Mouse (Mus musculus) urinary bladder, postnatal 25 days (tissue): ENCODE results near the gene Tmem242.
"Not testable (repeated sequence)": the region's sequence is repeated elsewhere in the genome, so short reads cannot be mapped to it uniquely, and the experiment has no call there.

Experiments used
- DNase-seq: peaks from one replicate; pipeline ENCODE4 v3.0.0; 2022; ENCODE audit warnings: low spot score

Tmem242 gene

DNA sequence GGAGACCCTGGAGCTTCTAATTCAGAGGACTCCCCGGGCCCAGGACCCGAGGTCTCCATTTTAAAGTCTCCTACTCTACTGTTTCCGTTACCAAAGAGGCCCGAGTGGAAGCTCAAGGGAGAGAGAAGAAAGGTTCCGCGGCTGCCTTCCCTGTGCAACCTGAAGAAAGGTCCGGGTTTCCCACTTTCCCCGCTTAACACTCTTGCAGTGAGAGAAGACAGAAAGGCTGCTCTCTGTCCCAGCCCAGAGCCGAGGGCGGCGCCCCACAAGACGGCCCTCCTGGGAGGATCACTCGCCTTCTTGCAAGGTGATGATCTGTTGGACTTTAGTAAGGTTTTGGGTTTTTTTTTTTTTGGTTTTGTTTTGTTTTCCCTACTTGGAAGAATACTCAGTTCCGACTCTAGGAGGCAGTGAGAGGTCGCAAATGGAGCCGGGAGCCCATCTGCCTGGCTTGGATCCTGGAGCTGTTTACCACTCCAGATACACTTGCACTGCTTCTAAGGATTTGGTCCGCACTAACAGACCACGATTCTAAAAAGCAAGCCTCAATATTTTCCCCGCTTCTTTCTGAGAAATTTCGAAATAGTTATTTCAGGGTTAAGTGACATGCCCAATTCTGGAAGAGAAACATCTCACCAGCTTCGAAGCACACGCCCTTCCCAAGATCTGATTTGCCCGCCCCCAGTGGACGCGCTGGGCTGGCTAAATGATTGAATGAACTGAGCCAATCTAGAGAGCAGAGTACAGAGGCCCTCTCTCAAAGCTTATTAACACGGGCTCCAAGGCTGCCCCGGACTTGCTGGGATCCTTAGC, at the start of gene Tmem242:
Gene Tmem242 (minus strand): TSS at position 101 of the 813 bp plus-strand sequence.
- peak; percentile 91 for DNase-seq

- DNase-seq: no peak
These were observed 48.1 kb upstream of the Tmem242 start for GRCm38 (mm10) chr17:5488156-5488555.

DNA sequence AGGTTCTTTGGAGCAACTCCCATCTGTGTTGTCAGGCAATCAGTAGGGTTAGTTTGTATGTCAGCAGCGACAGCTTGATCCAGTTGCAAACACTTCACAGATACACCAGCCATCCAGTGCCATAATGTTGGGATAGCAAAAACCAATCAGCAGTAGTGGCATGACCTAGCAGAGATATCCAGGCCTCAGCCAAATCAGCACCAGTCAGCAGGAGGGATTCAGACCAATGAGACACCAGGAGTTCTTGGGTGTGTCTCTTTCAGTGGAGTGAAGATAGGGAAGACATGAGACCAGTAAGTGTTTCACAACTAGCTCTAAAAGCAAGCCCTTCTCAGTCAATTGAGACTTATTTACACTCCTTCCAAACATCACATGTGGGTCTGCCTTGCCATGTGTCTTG, 44.6 kb upstream of the Tmem242 start:
- no peak for DNase-seq

DNA sequence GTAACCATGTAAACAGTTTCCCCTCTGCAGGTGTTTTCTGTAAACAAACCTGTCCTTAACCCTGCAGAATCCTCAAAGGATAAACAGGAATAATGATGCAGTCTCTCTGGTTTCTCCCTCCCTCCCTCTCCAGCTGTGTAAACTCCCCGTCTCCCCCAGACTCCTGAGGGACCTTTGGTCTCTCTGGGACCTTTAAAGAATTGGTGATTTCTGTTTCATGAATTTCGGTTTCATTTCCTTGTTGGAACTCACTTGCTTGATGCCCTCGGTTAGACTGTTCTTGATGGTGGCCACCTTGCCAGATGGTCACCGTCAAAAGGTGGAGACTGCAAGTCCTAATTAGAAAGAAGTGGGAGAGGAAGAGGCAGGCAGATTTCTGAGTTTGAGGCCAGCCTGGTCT, 43.4 kb upstream of the Tmem242 start:
- DNase-seq: no peak

- DNase-seq: no peak
These were observed 36.1 kb upstream of the Tmem242 start for GRCm38 (mm10) chr17:5475960-5476725.

DNA sequence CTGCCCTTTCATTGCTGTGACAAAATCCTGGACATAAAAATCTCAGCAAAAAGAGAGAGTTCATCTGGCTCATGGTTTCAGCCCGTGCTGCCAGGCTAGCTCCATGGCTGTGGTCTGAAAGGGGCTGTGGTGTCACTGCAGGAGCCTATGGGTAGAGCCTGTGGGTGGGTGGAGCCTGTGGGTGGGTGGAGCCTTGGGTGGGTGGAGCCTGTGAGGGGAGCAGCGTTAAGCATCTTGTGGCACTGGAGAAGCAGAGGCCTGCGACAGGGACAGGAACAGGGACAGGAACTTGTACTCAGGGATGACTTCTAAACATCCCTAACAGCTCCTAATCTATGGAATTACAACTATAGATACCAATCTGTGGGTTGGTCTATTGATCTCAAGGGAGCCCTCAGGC, 32.2 kb upstream of the Tmem242 start:
- no peak for DNase-seq

DNA sequence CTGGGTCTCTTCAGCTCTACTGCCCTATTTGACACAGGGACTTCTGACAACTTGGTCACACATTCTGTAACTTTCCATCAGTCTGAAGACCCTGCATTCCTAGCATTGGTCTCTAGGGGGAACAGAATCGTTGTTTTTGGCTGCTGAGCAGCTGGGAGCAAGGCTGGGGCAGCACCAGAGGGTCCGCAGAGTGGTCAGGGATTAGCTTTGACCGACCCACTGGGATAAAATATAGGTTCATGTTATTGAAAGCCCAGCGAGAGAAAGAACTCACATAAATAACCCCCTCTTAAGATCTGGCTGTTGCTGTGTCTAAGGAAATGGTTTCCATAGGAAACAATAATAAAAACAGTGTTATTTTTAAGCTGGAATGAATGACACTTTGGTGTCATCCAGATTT, 27.1 kb upstream of the Tmem242 start:
- DNase-seq: no peak

DNA sequence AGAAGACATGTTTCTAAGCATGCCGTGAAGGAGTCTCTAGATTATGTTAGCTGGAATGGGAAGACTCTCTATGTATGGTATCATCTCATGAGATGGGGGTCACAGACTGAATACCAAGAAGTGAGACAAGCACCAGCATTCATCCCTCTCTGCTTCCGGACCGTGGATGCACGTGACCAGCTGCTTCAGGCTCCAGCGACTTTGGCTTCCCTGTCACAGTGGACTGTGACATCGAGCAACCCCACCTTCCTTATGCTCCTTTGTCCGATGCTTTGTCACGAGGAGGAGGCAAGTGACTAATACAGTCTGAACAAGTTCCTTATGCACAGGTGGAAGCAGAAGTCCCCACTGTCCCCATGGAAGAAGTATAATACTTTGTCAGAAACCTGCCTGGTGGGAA, 26.7 kb upstream of the Tmem242 start:
- DNase-seq: no peak

DNA sequence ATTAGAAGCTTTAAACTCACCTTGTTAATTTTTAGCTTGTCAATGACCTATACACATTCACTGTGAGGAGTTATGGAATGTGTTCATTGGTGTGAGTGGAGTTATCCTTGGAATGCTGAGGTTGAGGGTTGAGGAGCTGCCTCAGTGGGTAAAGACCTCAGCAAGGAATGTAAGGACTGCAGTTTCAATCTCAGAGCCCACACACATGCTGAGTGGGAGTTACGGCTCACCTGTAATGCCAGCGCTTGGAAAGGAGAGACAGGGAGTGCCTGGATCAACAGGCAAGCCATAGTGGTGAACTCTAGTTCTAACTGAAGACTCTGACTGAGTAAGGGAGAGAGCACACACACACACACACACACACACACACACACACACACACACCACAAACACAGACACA, 23.9 kb upstream of the Tmem242 start:
- DNase-seq: no peak

- no peak for DNase-seq
These were observed 13.6 kb upstream of the Tmem242 start for GRCm38 (mm10) chr17:5453657-5454056.

- no peak for DNase-seq
These were observed 3.7 kb upstream of the Tmem242 start for GRCm38 (mm10) chr17:5443751-5444150.

- no peak for DNase-seq
These were observed 3.2 kb upstream of the Tmem242 start for GRCm38 (mm10) chr17:5443260-5443659.

- DNase-seq: not testable (repeated sequence)
These were observed 2.3 kb upstream of the Tmem242 start for GRCm38 (mm10) chr17:5442403-5442802.

- peak; percentile 8 for DNase-seq
These were observed 264 bp downstream of the Tmem242 start for GRCm38 (mm10) chr17:5439831-5440158.

- no peak for DNase-seq
These were observed 10.3 kb downstream of the Tmem242 start for GRCm38 (mm10) chr17:5429772-5430133.

GRCm38 (mm10) chr17:5429090-5429771, 10.8 kb downstream of the Tmem242 start:
- peak; percentile 90 for DNase-seq

DNA sequence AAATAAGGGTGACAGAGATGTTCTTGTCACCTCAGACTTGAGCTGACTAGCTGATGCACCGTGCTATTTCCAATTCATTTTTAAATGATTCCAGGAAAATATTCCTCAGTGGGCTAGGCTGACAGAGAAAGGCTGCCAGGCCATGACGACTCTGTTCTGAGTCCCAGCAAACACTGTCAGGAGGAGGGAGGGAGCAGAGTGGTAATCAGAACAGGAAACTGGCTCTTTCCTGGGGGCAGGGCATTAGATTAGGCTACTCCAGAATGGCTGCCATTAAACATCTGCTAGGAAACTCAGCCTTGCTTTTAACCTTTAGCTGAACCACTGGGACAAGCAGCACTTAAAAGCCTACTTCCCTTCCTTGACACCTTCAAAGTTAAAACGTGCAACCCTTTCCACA, 14.9 kb downstream of the Tmem242 start:
- DNase-seq: no peak

DNA sequence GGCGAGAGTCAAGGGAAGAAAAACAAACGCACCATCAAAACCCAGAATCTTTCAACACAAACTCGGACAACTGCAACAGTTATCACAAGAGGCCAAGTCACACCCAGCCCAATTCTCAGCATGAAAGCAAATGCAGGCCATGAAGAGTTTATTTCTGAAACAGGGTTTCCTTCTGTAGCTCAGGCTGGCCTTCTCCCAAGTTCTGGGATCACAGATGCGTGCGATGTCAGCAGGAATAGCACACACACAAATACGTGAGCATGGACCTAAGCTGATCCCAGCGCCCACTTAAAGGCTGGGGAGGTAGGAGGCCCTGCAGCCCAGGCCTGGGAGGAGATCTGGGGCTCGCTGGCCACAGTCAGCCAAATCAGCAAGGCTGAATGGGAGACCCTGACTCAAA, 15.9 kb downstream of the Tmem242 start:
- no peak for DNase-seq

DNA sequence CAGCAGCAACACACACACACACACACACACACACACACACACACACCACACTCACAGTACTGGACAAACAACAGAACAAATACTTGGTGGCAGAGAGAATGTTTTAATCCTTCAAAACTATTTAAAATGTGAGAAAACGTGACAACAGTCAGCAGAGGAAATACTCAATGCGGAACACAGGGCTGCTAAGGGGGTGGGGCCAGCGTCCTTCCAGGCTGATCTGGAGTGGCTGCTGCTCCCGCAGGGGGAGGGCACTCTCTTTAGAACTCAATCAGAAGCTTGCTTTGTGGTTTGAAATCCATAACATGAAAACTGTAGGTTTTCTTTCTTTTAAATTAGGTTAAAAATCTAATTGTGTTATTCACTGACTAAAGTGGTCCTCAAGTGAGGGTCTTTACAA, 18.2 kb downstream of the Tmem242 start:
- DNase-seq: no peak

DNA sequence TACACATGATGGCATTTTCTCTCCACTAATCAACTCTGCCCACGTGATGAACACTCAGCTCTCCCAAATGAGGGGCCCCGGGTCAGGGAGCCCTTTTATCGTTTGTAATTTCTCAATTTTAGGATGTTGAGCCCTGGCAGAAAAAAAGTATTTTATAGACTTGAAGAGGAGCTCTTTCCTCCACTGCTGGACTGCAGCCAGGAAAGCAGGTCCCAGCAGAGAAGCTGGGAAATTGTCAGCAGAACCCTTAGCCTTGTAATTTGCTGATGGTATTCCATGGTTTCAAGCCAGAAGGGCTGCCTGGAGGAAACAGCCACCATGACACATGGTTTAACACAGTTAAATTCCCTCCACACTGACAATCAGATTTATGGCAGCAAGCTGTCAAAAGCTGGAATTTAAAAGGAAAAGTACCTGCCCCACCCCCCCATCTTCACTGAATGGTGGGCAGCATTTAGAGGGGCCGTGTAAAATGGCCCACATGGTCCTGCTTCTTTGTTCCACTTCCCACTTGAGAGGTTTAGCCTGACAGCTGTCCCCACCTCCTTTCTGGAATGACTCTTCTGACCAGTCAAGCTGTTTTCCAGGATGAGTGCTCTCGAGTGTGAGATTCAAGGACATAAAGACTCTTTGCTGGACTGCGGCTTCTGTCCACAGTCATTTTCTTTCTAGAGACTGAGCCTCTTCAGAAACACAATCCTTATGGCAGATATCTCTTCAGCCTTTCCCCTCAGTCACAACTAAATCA, 20.1 kb downstream of the Tmem242 start:
- no peak for DNase-seq

GRCm38 (mm10) chr17:5419056-5419455, 21.0 kb downstream of the Tmem242 start:
- DNase-seq: no peak

DNA sequence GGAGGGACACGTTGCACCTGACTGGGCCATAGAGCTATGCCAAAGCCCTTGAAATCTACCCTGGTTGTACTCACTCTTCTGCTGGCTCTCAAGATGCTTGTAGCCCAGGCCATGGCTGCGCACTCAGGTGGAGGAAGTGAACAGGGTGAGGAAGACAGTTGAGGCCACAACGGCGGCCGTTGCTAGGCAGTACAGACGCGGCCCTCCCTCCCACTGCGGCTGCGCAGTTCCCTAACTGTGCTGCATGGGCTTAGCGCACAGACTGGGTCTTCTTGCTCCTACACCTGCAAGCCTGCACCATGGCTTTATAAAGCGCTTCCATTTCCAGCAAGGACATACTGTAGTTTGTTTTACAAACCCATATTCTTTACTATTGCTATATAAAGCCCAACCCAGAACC, 21.5 kb downstream of the Tmem242 start, which contains the start of gene Ldhal6b:
Gene Ldhal6b (minus strand): TSS at position 223 of the 400 bp plus-strand sequence.
- DNase-seq: no peak
